In genomic region chr11:97810356-97810755, GRCm38 (mm10) we compare ENCODE assay signal across 9 mouse cellular contexts. TPM values are rescaled to one million over a fixed set of nuclear protein-coding genes. Genes with fewer than 3 reads are reported as not detected.
DNase-seq lines count a peak whose midpoint lies in the region; ATAC-seq and TF ChIP-seq lines count a peak whose summit lies in the region.
"Had no signal": no experiment of that assay in that cellular context is flagged by ENCODE, and none has a peak within 500 bp of the region (broad histone marks: within the 10 kb centered on the region; RNA-seq: fewer than 3 reads in every experiment).

No protein-coding gene starts in this region.

- intact Hi-C loops in left cerebral cortex, adult 2 months (cut with DNase I): no loop called here

- H3K9ac ChIP-seq in kidney, embryonic 14.5 days (ENCODE audit: low read depth, low read length): no peak overlapping the region

- peak overlapping the region; percentile 53; the same call in 1 of the 2 replicates for H3K27ac ChIP-seq in kidney, adult 2 months (ENCODE audit: insufficient read depth, low read depth, low read length)
- H3K27ac ChIP-seq in kidney, embryonic 14.5 days (ENCODE audit: low read depth, low read length): no peak overlapping the region
- H3K27ac ChIP-seq in left cerebral cortex, adult 2 months: no peak overlapping the region

- TF ChIP-seq CTCF in kidney, adult 2 months (conservative IDR thresholded peaks at IDR 0.05; ENCODE audit: insufficient read depth, insufficient read length, low read depth, low read length): no peak
- no peak for TF ChIP-seq CTCF in left cerebral cortex, adult 2 months (IDR thresholded peaks at IDR 0.05)

- peak; percentile 73 for DNase-seq in adrenal gland, adult 2 months
- DNase-seq in adrenal gland, postnatal 4 days (ENCODE audit: low spot score in 2 of 2): no peak
- peak; percentile 69 for DNase-seq in kidney, adult 2 months
- DNase-seq in left cerebral cortex, adult 2 months (ENCODE audit: extremely low spot score in 1 of 2, low spot score in 2 of 2): no peak
- DNase-seq in left cerebral cortex, adult 18-20 months (ENCODE audit: low spot score in 2 of 2): no peak

- no peaks in the 10 kb centered on the region for H3K27me3 ChIP-seq in kidney, adult 2 months (replicated peaks; ENCODE audit: control insufficient read depth, insufficient read depth, low read length)
- no peaks in the 10 kb centered on the region for H3K27me3 ChIP-seq in kidney, embryonic 14.5 days (ENCODE audit: control insufficient read depth, insufficient read depth, low read length)

- H3K4me1 ChIP-seq in kidney, adult 2 months (ENCODE audit: control insufficient read depth, insufficient read depth, low read length): peaks cover 86% of the 10 kb centered on the region
- peaks cover 89% of the 10 kb centered on the region for H3K4me1 ChIP-seq in kidney, embryonic 14.5 days (ENCODE audit: control insufficient read depth, insufficient read depth, low read length)

- no peak overlapping the region for H3K4me3 ChIP-seq in kidney, adult 2 months (ENCODE audit: insufficient read depth, low read depth, low read length)
- no peak overlapping the region for H3K4me3 ChIP-seq in kidney, embryonic 14.5 days (ENCODE audit: low read length)
- H3K4me3 ChIP-seq in left cerebral cortex, adult 2 months: no peak overlapping the region

- ATAC-seq in kidney, embryonic 14.5 days (ENCODE audit: low FRiP score, low TSS enrichment): no peak
- ATAC-seq in common myeloid progenitor, adult 5-6 weeks (replicated peaks; ENCODE audit: low read depth, poor library complexity, severe bottlenecking): peak; percentile 26
- ATAC-seq in megakaryocyte progenitor cell, adult 5-6 weeks (replicated peaks; ENCODE audit: poor library complexity): peak; percentile 63; the same call in 1 of the 2 replicates

- H3K9me3 ChIP-seq in kidney, embryonic 14.5 days (ENCODE audit: control insufficient read depth, low read length): no peaks in the 10 kb centered on the region

- no peaks in the 10 kb centered on the region; the same call in 1 of the 2 replicates for H3K36me3 ChIP-seq in kidney, adult 2 months (ENCODE audit: control insufficient read depth, insufficient read depth, low read length)
- H3K36me3 ChIP-seq in kidney, embryonic 14.5 days (ENCODE audit: control insufficient read depth, insufficient read depth, low read length): peaks cover 31% of the 10 kb centered on the region

- WGBS in kidney, adult 2 months: 27% methylated on average over 7 of the region's 7 CpGs
- 63% methylated on average over 7 of the region's 7 CpGs for WGBS in kidney, embryonic 14.5 days

- TF ChIP-seq POLR2A in kidney, adult 2 months (IDR thresholded peaks at IDR 0.05; ENCODE audit: low read depth, low read length): no peak

- H3K4me2 ChIP-seq in kidney, embryonic 14.5 days (replicated peaks; ENCODE audit: low read depth, low read length): no peak overlapping the region

RNA-seq across cellular contexts. Expression of gene Lasp1, which starts 11.6 kb away (rescaled TPM):
- total RNA-seq in adrenal gland, adult 2 months (2021): 100 to 1,000 TPM; 118 to 172 TPM
- polyA plus RNA-seq in adrenal gland, adult 2 months (2012; rRNA removed): 127 and 138 TPM in 2 replicates
- 100 to 1,000 TPM; 184 to 192 TPM for total RNA-seq in adrenal gland, postnatal 4 days (2021)
- 106 and 110 TPM in 2 replicates for polyA plus RNA-seq in kidney, adult 2 months (2012; rRNA removed)
- polyA plus RNA-seq in kidney, embryonic 14.5 days (2014; fragmentation: Nextera tagmentation; extraction: Ambion mirVana): 46.9 and 57.2 TPM in 2 replicates
- 79.1 and 126 TPM in 2 replicates for total RNA-seq in common myeloid progenitor, adult 5-6 weeks (2017)
- 40.1 and 47.2 TPM in 2 replicates for total RNA-seq in megakaryocyte progenitor cell, adult 5-6 weeks (2015)
- 139 and 201 TPM in 2 replicates for total RNA-seq in megakaryocyte progenitor cell, adult 5-6 weeks (2017)
- total RNA-seq in left cerebral cortex, adult 2 months (2021): 100 to 1,000 TPM; 174 to 191 TPM
- 100 to 1,000 TPM; 165 to 168 TPM for total RNA-seq in left cerebral cortex, adult 18-20 months (2021)

RNA-seq across cellular contexts. Expression of gene Rpl23, which starts 28.1 kb away (rescaled TPM):
- 100 to 1,000 TPM; 700 to 846 TPM for total RNA-seq in adrenal gland, adult 2 months (2021)
- 13.7 and 14.2 TPM in 2 replicates for polyA plus RNA-seq in adrenal gland, adult 2 months (2012; rRNA removed)
- total RNA-seq in adrenal gland, postnatal 4 days (2021): 1,000 to 10,000 TPM; 1,280 to 1,304 TPM
- polyA plus RNA-seq in kidney, adult 2 months (2012; rRNA removed): 118 and 181 TPM in 2 replicates
- polyA plus RNA-seq in kidney, embryonic 14.5 days (2014; fragmentation: Nextera tagmentation; extraction: Ambion mirVana): 695 and 947 TPM in 2 replicates
- 2,081 and 2,105 TPM in 2 replicates for total RNA-seq in common myeloid progenitor, adult 5-6 weeks (2017)
- 1,765 and 1,897 TPM in 2 replicates for total RNA-seq in megakaryocyte progenitor cell, adult 5-6 weeks (2015)
- total RNA-seq in megakaryocyte progenitor cell, adult 5-6 weeks (2017): 1,416 and 1,747 TPM in 2 replicates
- total RNA-seq in left cerebral cortex, adult 2 months (2021): 100 to 1,000 TPM; 326 to 327 TPM
- 100 to 1,000 TPM; 351 to 356 TPM for total RNA-seq in left cerebral cortex, adult 18-20 months (2021)

RNA-seq across cellular contexts. Expression of gene B230217C12Rik, which starts 30.2 kb away (rescaled TPM):
- 1 to 10 TPM; 2.9 to 4.6 TPM for total RNA-seq in adrenal gland, adult 2 months (2021)
- polyA plus RNA-seq in adrenal gland, adult 2 months (2012; rRNA removed): 1.8 and 2.5 TPM in 2 replicates
- total RNA-seq in adrenal gland, postnatal 4 days (2021): 1 to 10 TPM; 6.6 to 6.7 TPM
- 2.0 TPM in 2 replicates for polyA plus RNA-seq in kidney, adult 2 months (2012; rRNA removed)
- polyA plus RNA-seq in kidney, embryonic 14.5 days (2014; fragmentation: Nextera tagmentation; extraction: Ambion mirVana): 8.6 and 11.3 TPM in 2 replicates
- 0.69 and 1.7 TPM in 2 replicates for total RNA-seq in common myeloid progenitor, adult 5-6 weeks (2017)
- 2.1 and 3.8 TPM in 2 replicates for total RNA-seq in megakaryocyte progenitor cell, adult 5-6 weeks (2015)
- total RNA-seq in megakaryocyte progenitor cell, adult 5-6 weeks (2017): 0.17 TPM in 2 replicates
- 10 to 100 TPM; 77.6 to 78.9 TPM for total RNA-seq in left cerebral cortex, adult 2 months (2021)
- total RNA-seq in left cerebral cortex, adult 18-20 months (2021): 10 to 100 TPM; 73.9 to 75.8 TPM

RNA-seq across cellular contexts. Expression of gene 1700001P01Rik, which starts 34.6 kb away (rescaled TPM):
- under 1 TPM in 1 of 2 experiments, not detected in 1; 0.49 TPM for total RNA-seq in adrenal gland, adult 2 months (2021)
- polyA plus RNA-seq in adrenal gland, adult 2 months (2012; rRNA removed): not detected in 2 replicates
- total RNA-seq in adrenal gland, postnatal 4 days (2021): under 1 TPM in 1 of 2 experiments, not detected in 1; 0.87 TPM
- not detected in 2 replicates for polyA plus RNA-seq in kidney, adult 2 months (2012; rRNA removed)
- polyA plus RNA-seq in kidney, embryonic 14.5 days (2014; fragmentation: Nextera tagmentation; extraction: Ambion mirVana): 0.56 TPM in 1 of 2 replicates, not detected in the other
- not detected in 2 replicates for total RNA-seq in common myeloid progenitor, adult 5-6 weeks (2017)
- 0.64 TPM in 1 of 2 replicates, not detected in the other for total RNA-seq in megakaryocyte progenitor cell, adult 5-6 weeks (2015)
- total RNA-seq in megakaryocyte progenitor cell, adult 5-6 weeks (2017): 0.30 TPM in 1 of 2 replicates, not detected in the other
- 1 to 10 TPM in 1 of 2 experiments, not detected in 1; 1.0 TPM for total RNA-seq in left cerebral cortex, adult 2 months (2021)
- 1 to 10 TPM in 1 of 2 experiments, under 1 TPM in 1; 0.98 to 1.1 TPM for total RNA-seq in left cerebral cortex, adult 18-20 months (2021)
- total RNA-seq: hematopoietic stem cell, adult 5-6 weeks had no signal

RNA-seq across cellular contexts. Expression of gene Cwc25, which starts 44.0 kb away (rescaled TPM):
- 10 to 100 TPM; 17.5 to 28.9 TPM for total RNA-seq in adrenal gland, adult 2 months (2021)
- polyA plus RNA-seq in adrenal gland, adult 2 months (2012; rRNA removed): 5.1 and 6.5 TPM in 2 replicates
- 10 to 100 TPM; 23.0 to 24.5 TPM for total RNA-seq in adrenal gland, postnatal 4 days (2021)
- 7.1 and 8.5 TPM in 2 replicates for polyA plus RNA-seq in kidney, adult 2 months (2012; rRNA removed)
- polyA plus RNA-seq in kidney, embryonic 14.5 days (2014; fragmentation: Nextera tagmentation; extraction: Ambion mirVana): 12.6 and 13.7 TPM in 2 replicates
- total RNA-seq in common myeloid progenitor, adult 5-6 weeks (2017): 14.5 and 21.8 TPM in 2 replicates
- 8.8 and 9.3 TPM in 2 replicates for total RNA-seq in megakaryocyte progenitor cell, adult 5-6 weeks (2015)
- 16.7 and 19.2 TPM in 2 replicates for total RNA-seq in megakaryocyte progenitor cell, adult 5-6 weeks (2017)
- total RNA-seq in left cerebral cortex, adult 2 months (2021): 10 to 100 TPM; 19.5 to 21.3 TPM
- 10 to 100 TPM; 18.7 to 19.9 TPM for total RNA-seq in left cerebral cortex, adult 18-20 months (2021)

Comparison
In these comparisons a context has a peak if more than half of its experiments do, and no peak if none do; other contexts are left out.
1. DNase-seq: peak in adrenal gland, adult 2 months (single experiment) and kidney, adult 2 months (single experiment); none in adrenal gland, postnatal 4 days (0 of 2), left cerebral cortex, adult 2 months (0 of 2) and left cerebral cortex, adult 18-20 months (0 of 2).
2. RNA of gene B230217C12Rik, which starts 30.2 kb away (total RNA-seq): 77.6 to 78.9 TPM in left cerebral cortex, adult 2 months and 73.9 to 75.8 TPM in left cerebral cortex, adult 18-20 months; 6.6 to 6.7 TPM in adrenal gland, postnatal 4 days, 2.9 to 4.6 TPM in adrenal gland, adult 2 months, 0.17 to 3.8 TPM in megakaryocyte progenitor cell, adult 5-6 weeks and 0.69 to 1.7 TPM in common myeloid progenitor, adult 5-6 weeks; every median in the first group is over 4 times any median in the second.